ENCODE assay signal across 7 mouse cellular contexts in genomic region chr9:56637403-56637857, GRCm38 (mm10).
DNase-seq lines count a peak whose midpoint lies in the region; ATAC-seq and TF ChIP-seq lines count a peak whose summit lies in the region.

No protein-coding gene starts in this region.

- TF ChIP-seq CTCF in E14TG2a.4 (conservative IDR thresholded peaks at IDR 0.05; ENCODE audit: low read length): no peak
- no peak for TF ChIP-seq CTCF in ES-Bruce4 (IDR thresholded peaks at IDR 0.05; ENCODE audit: low read depth, low read length)

- no peak for TF ChIP-seq POLR2A in ES-Bruce4 (IDR thresholded peaks at IDR 0.05; ENCODE audit: insufficient read depth, low read length)

- H3K9me3 ChIP-seq in E14TG2a.4 (ENCODE audit: low read length) (no peaks in the 10 kb centered on the region), ES-Bruce4 (replicated peaks; ENCODE audit: control insufficient read depth, insufficient read depth, low read length, poor library complexity, severe bottlenecking) (no peaks in the 10 kb centered on the region)
- H3K9me3 ChIP-seq in heart, embryonic 14.5 days (ENCODE audit: control insufficient read depth, low read length): no peaks in the 10 kb centered on the region

- H3K4me1 ChIP-seq in E14TG2a.4 (replicated peaks; ENCODE audit: low read depth, low read length) (peaks cover 43% of the 10 kb centered on the region), ES-Bruce4 (ENCODE audit: control insufficient read depth, insufficient read depth, low read length) (no peaks in the 10 kb centered on the region)
- H3K4me1 ChIP-seq in heart, embryonic 14.5 days (ENCODE audit: control insufficient read depth in 2 of 2, insufficient read depth in 2 of 2, low read length in 2 of 2): peaks cover 5 to 19% of the 10 kb centered on the region in 2 experiments

- no peak for ATAC-seq in heart, embryonic 14.5 days (ENCODE audit: insufficient number of reproducible peaks, insufficient read depth, low FRiP score, low read depth)
- ATAC-seq in granulocyte monocyte progenitor cell, adult 5-6 weeks (replicated peaks; ENCODE audit: poor library complexity, severe bottlenecking): no peak

- H3K36me3 ChIP-seq in E14TG2a.4 (ENCODE audit: insufficient read depth, low read length) (no peaks in the 10 kb centered on the region), ES-Bruce4 (ENCODE audit: control insufficient read depth, insufficient read depth, low read length, poor library complexity, severe bottlenecking) (no peaks in the 10 kb centered on the region)
- no peaks in the 10 kb centered on the region for H3K36me3 ChIP-seq in heart, embryonic 14.5 days (ENCODE audit: control insufficient read depth, insufficient read depth, low read length)

- H3K9ac ChIP-seq in ES-Bruce4 (ENCODE audit: low read depth, poor library complexity, severe bottlenecking): 0 out of 2 replicates have a peak overlapping the region, but pooled peaks have one; percentile 23
- H3K9ac ChIP-seq in heart, embryonic 14.5 days (ENCODE audit: low read length): peak overlapping the region; percentile 30; the same call in 1 of the 2 replicates

- H3K4me2 ChIP-seq in heart, embryonic 14.5 days (ENCODE audit: low read length): peak overlapping the region; percentile 52

- TF ChIP-seq EP300 in ES-Bruce4 (IDR thresholded peaks at IDR 0.05; ENCODE audit: insufficient read depth, low read depth, low read length): no peak

- H3K27me3 ChIP-seq in E14TG2a.4 (ENCODE audit: insufficient read depth, low read length) (peaks cover 85% of the 10 kb centered on the region), ES-Bruce4 (ENCODE audit: control insufficient read depth, insufficient read depth, low read length, poor library complexity, severe bottlenecking) (peaks cover 5% of the 10 kb centered on the region)
- H3K27me3 ChIP-seq in heart, embryonic 14.5 days (ENCODE audit: control insufficient read depth, insufficient read depth, low read length): peaks cover 61% of the 10 kb centered on the region

- DNase-seq in left cerebral cortex, postnatal 10 days (ENCODE audit: extremely low spot score in 1 of 2, low spot score in 2 of 2): peak; percentile 47 to 76
- DNase-seq in right cerebral cortex, postnatal 25 days: peak; percentile 85
- DNase-seq in lung, adult 18-20 months: no peak

- intact Hi-C loops in left cerebral cortex, postnatal 10 days (cut with DNase I): loop anchor here (5.0 to 10.0 kb wide), 3 partner anchors 75 to 187 kb away; no protein-coding TSS in a partner anchor

- 2% methylated on average over 26 of the region's 29 CpGs for WGBS in heart, embryonic 14.5 days

- no peak overlapping the region for H3K27ac ChIP-seq in ES-Bruce4 (ENCODE audit: insufficient read depth, low read length)
- no peak overlapping the region for H3K27ac ChIP-seq in heart, embryonic 14.5 days (replicated peaks in 1 of 2; ENCODE audit: control insufficient read depth in 1 of 2, insufficient read depth in 1 of 2, low read depth in 2 of 2, low read length in 2 of 2)

- peak overlapping the region; percentile 61 for H3K4me3 ChIP-seq in E14TG2a.4 (replicated peaks; ENCODE audit: low read length)
- peak overlapping the region; percentile 55 for H3K4me3 ChIP-seq in ES-Bruce4 (ENCODE audit: low read depth, low read length)
- peak overlapping the region in 1 of 2 experiments; percentile 18; a peak in 1 of 4 replicates for H3K4me3 ChIP-seq in heart, embryonic 14.5 days (ENCODE audit: control insufficient read depth in 1 of 2, insufficient read depth in 1 of 2, low read depth in 1 of 2, low read length in 2 of 2)

Comparison
In these comparisons a context has a peak if more than half of its experiments do, and no peak if none do; other contexts are left out.
1. DNase-seq: peak in left cerebral cortex, postnatal 10 days (2 of 2) and right cerebral cortex, postnatal 25 days (single experiment); none in lung, adult 18-20 months (0 of 2).